Mouse (Mus musculus): ENCODE data around the gene Zfp653.
A peak's percentile ranks its signal among the peaks of the same experiment; 100 is the strongest.

The Zfp653 gene

GRCm38 (mm10) chr9:22024592-22024991 is 46.6 kb downstream of the Zfp653 start:
- DNase-seq, result no peak

- DNase-seq, result no peak
These were observed 53.9 kb downstream of the Zfp653 start for GRCm38 (mm10) chr9:22017208-22017825.

- DNase-seq, result peak; percentile 47
These were observed 54.9 kb downstream of the Zfp653 start for GRCm38 (mm10) chr9:22016245-22016644.

GRCm38 (mm10) chr9:22012731-22013130 is 58.4 kb downstream of the Zfp653 start:
- no peak for DNase-seq

- no peak for DNase-seq
These were observed 60.1 kb downstream of the Zfp653 start for GRCm38 (mm10) chr9:22011055-22011454.

All from thymus, postnatal 4 days (tissue).